Mouse (Mus musculus): ENCODE measurements around the gene Gm973. TPM values are rescaled to one million over a fixed set of nuclear protein-coding genes. Genes with fewer than 3 reads are reported as not detected.

The Gm973 gene
- polyA plus RNA-seq, 1 experiment from 2014 or later: 0.15 TPM

- Histone ChIP-seq H3K9ac (no peak overlapping the region), H3K27me3 (replicated peaks) (peaks cover 59% of the 10 kb centered on the region), H3K9me3 (replicated peaks) (no peaks in the 10 kb centered on the region), H3K36me3 (no peaks in the 10 kb centered on the region), H3K4me2 (peak overlapping the region; percentile 46), H3K4me3 (peak overlapping the region; percentile 14), H3K27ac (ENCODE audit: poor library complexity, severe bottlenecking) (no peak overlapping the region), H3K4me1 (replicated peaks) (peaks cover 7% of the 10 kb centered on the region; the same call in 1 of the 2 replicates)
- ATAC-seq (ENCODE audit: insufficient number of reproducible peaks, low FRiP score): no peak
- WGBS: 8% methylated on average over 10 of the region's 10 CpGs
These were observed 76.3 kb downstream of the Gm973 start for GRCm38 (mm10) chr1:59592359-59592758.

DNA sequence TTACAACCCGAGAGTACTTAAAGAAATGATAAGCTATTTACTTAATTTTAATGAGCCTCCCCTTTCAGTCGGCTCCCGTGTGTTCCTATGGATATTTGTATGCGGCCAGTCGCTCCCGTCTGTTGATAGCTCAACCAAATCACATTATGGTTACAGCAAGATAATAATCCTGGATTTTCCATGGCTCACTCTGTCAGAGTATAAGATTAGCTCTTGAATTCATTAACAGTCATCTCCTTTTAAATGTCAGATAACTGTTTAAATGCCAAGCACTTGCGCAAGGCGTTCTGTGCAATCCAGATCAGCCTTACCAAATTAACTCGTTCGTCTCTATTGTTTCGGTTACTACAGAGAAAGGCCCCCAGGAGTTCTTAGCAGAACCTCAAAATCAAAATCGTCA, 76.8 kb downstream of the Gm973 start:
- Histone ChIP-seq H3K27ac (ENCODE audit: poor library complexity, severe bottlenecking) (no peak overlapping the region), H3K4me3 (peak overlapping the region; percentile 14; the same call in 1 of the 2 replicates), H3K4me2 (peak overlapping the region; percentile 46), H3K4me1 (replicated peaks) (peaks cover 7% of the 10 kb centered on the region; the same call in 1 of the 2 replicates), H3K9me3 (replicated peaks) (no peaks in the 10 kb centered on the region), H3K36me3 (no peaks in the 10 kb centered on the region), H3K9ac (no peak overlapping the region), H3K27me3 (replicated peaks) (peaks cover 64% of the 10 kb centered on the region)
- no peak for ATAC-seq (ENCODE audit: insufficient number of reproducible peaks, low FRiP score)
- 27% methylated on average over 12 of the region's 12 CpGs for WGBS

DNA sequence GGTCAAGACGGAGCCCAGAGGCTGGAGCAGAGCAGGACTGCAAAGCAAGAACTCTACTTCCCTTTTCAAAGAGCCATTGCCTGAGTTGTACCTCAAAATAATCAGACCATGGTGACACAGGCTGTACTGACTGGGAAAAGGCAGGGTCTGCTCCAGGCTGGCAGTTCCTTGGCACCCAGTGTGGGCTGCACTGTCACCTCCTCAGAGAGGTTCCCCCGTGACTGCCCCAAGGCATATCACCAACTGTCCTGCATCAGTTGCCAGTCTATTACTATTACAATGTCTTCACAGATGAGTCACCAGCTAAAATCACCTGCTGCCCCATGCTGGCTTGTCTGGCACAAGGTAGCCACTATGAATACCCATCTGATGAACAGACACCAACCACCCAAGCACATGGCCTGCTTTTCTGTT, 77.6 kb downstream of the Gm973 start:
- ATAC-seq (ENCODE audit: insufficient number of reproducible peaks, low FRiP score): no peak
- 72% methylated on average over 2 of the region's 2 CpGs for WGBS
- Histone ChIP-seq H3K4me1 (replicated peaks) (peaks cover 7% of the 10 kb centered on the region; the same call in 1 of the 2 replicates), H3K27ac (ENCODE audit: poor library complexity, severe bottlenecking) (no peak overlapping the region), H3K9ac (no peak overlapping the region), H3K4me2 (no peak overlapping the region), H3K4me3 (no peak overlapping the region), H3K27me3 (replicated peaks) (peaks cover 64% of the 10 kb centered on the region), H3K36me3 (no peaks in the 10 kb centered on the region), H3K9me3 (replicated peaks) (no peaks in the 10 kb centered on the region)

DNA sequence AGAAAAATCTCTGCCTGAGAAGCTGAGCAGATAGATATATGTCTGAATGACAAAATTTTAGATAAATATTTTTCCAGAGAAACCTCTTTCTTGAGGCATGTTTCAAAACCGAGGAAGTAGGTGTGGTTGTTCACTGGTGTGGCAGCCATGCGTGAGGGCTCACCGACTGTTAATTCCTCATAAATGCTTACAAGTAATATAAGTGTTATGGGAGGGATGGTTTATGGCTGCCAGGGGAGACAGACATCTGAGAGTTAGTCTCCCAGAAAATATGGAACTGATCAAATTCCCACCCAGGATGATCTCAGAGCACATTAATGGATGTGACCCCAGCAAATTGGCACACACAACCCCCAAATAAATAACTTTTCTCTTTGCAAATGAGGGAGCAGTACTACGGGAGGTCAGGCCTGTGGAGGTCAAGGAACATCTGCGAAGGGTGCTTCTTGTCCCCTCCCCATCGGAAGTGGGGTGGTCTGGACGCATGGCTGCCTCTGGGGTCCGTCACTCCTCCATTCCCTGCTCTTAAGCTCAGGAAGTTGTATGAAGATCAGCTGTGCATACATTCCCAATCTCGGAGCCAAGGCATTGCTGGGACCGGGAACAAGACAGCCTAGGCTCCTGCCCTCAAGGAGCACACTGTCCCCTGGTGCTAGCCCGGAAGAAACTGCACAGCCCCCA, 78.7 kb downstream of the Gm973 start:
- no peak overlapping the region for H3K9ac ChIP-seq
- ATAC-seq (ENCODE audit: insufficient number of reproducible peaks, low FRiP score): no peak
- H3K4me1 ChIP-seq (replicated peaks): peaks cover 7% of the 10 kb centered on the region; the same call in 1 of the 2 replicates
- H3K4me2 ChIP-seq: no peak overlapping the region
- 80% methylated on average over 11 of the region's 11 CpGs for WGBS
- no peaks in the 10 kb centered on the region for H3K9me3 ChIP-seq (replicated peaks)
- H3K27ac ChIP-seq (ENCODE audit: poor library complexity, severe bottlenecking): no peak overlapping the region
- no peak overlapping the region for H3K4me3 ChIP-seq
- H3K36me3 ChIP-seq: no peaks in the 10 kb centered on the region
- H3K27me3 ChIP-seq (replicated peaks): peaks cover 68% of the 10 kb centered on the region

DNA sequence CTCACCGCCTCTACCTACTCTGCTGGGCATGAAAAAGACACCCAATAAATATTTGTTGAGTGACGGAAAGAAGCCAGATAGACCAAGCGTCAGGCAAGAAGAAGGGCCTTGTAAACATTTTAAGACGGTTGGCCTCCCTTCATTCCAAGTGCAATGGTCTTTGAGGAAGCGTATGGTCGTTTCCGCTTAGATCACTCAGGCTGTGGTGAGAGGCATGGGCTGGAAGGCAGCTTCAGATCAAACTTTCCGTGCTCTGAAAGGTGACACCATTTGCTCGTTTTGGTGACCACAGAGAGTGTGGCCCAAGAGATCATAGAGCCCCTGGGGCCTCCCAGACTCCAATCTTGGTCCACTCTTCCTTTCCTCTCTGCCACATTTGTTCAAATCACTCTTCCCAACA, 79.5 kb downstream of the Gm973 start:
- H3K9ac ChIP-seq: no peak overlapping the region
- no peak overlapping the region for H3K27ac ChIP-seq (ENCODE audit: poor library complexity, severe bottlenecking)
- H3K36me3 ChIP-seq: no peaks in the 10 kb centered on the region
- no peak overlapping the region for H3K4me3 ChIP-seq
- H3K9me3 ChIP-seq (replicated peaks): no peaks in the 10 kb centered on the region
- H3K27me3 ChIP-seq (replicated peaks): peaks cover 61% of the 10 kb centered on the region
- peaks cover 7% of the 10 kb centered on the region; the same call in 1 of the 2 replicates for H3K4me1 ChIP-seq (replicated peaks)
- 49% methylated on average over 9 of the region's 9 CpGs for WGBS
- no peak for ATAC-seq (ENCODE audit: insufficient number of reproducible peaks, low FRiP score)
- H3K4me2 ChIP-seq: no peak overlapping the region

DNA sequence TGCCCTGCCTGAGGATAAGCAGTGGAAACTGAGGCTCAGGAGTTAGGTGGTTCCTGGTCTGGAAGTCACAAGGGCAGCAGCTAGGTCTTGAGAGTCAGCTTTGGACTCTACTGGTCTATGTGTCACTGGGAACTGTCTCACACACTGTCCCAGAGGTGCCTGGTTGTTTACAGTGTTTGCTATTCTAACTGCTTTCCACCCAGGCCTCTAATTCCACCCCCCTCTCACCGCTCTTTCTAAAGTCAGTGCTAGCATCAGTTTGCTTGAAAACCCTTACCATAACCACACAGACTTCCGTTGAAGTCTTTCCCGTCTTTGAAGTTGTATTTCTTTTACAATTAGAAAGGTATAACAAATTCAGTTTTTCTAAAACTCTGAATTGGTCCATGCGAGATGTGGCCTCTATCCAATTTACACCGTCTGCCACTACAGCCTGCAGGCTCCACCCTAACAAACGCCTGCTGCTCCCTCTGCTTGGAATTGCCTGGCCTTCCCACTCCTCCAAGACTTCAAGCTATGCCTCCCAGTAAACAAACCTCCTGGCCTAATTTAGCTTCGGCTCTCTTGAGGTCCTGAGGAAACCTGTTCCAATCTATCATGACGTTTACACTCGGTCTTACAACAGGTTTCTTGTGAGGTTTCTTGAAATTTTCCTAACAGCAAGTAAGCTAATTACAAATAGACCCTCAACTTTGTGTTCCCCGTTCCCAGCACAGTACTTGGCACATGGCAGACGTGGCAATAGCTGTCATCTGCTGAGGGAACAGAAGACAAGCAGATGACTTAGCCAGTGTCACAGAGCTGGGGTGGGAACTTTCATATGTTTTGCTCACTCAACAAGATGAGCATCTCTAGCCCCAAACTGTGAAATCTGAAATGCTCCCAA, 86.7 kb downstream of the Gm973 start:
- 36% methylated on average over 11 of the region's 11 CpGs for WGBS
- no peak overlapping the region for H3K4me2 ChIP-seq

GRCm38 (mm10) chr1:59603417-59603712, 87.3 kb downstream of the Gm973 start:
- Histone ChIP-seq H3K4me2 (no peak overlapping the region), H3K27me3 (replicated peaks) (peaks cover 10% of the 10 kb centered on the region; the same call in 1 of the 2 replicates), H3K9me3 (replicated peaks) (no peaks in the 10 kb centered on the region), H3K4me1 (replicated peaks) (no peaks in the 10 kb centered on the region), H3K4me3 (no peak overlapping the region), H3K9ac (no peak overlapping the region), H3K27ac (ENCODE audit: poor library complexity, severe bottlenecking) (no peak overlapping the region), H3K36me3 (no peaks in the 10 kb centered on the region)
- no peak for ATAC-seq (ENCODE audit: insufficient number of reproducible peaks, low FRiP score)
- 78% methylated on average over 2 of the region's 2 CpGs for WGBS

More for the DNA sequence above, 86.7 kb downstream of the Gm973 start:
- Histone ChIP-seq H3K27ac (ENCODE audit: poor library complexity, severe bottlenecking) (no peak overlapping the region), H3K9me3 (replicated peaks) (no peaks in the 10 kb centered on the region), H3K4me3 (no peak overlapping the region), H3K4me1 (replicated peaks) (no peaks in the 10 kb centered on the region), H3K36me3 (no peaks in the 10 kb centered on the region), H3K27me3 (replicated peaks) (peaks cover 11% of the 10 kb centered on the region), H3K9ac (no peak overlapping the region)
- ATAC-seq (ENCODE audit: insufficient number of reproducible peaks, low FRiP score): no peak

DNA sequence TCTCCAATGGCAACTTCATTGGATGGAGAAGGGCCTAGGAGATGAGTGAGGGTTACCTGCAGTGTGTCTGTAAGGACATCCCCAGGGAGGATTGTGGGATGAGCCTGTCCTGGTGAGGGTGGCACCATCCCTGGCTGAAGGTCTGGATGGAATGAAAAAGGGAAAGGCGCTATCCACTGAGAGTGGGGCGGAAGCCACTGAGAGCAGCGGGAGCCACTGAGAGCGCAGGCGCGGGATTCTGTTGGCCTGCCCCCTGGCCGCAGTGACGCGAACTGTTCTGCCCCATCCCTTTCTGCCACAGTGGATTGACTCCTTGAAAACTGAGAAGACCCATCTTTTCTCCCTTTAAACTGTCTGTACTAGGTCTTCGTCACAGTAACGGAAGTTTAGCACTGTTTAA, 87.8 kb downstream of the Gm973 start:
- H3K9me3 ChIP-seq (replicated peaks): no peaks in the 10 kb centered on the region
- no peak overlapping the region for H3K27ac ChIP-seq (ENCODE audit: poor library complexity, severe bottlenecking)
- H3K4me1 ChIP-seq (replicated peaks): no peaks in the 10 kb centered on the region
- 15% methylated on average over 11 of the region's 11 CpGs for WGBS
- 0 out of 2 replicates have a peak overlapping the region, but pooled peaks have one; percentile 5 for H3K4me3 ChIP-seq
- H3K36me3 ChIP-seq: no peaks in the 10 kb centered on the region
- H3K4me2 ChIP-seq: peak overlapping the region; percentile 25; the same call in 1 of the 2 replicates
- H3K9ac ChIP-seq: no peak overlapping the region; the same call in 1 of the 2 replicates
- no peak for ATAC-seq (ENCODE audit: insufficient number of reproducible peaks, low FRiP score)
- H3K27me3 ChIP-seq (replicated peaks): peaks cover 10% of the 10 kb centered on the region; the same call in 1 of the 2 replicates

GRCm38 (mm10) chr1:59606479-59606878, 90.4 kb downstream of the Gm973 start:
- Histone ChIP-seq H3K27ac (ENCODE audit: poor library complexity, severe bottlenecking) (no peak overlapping the region), H3K9me3 (replicated peaks) (no peaks in the 10 kb centered on the region), H3K27me3 (replicated peaks) (peaks cover 4% of the 10 kb centered on the region; the same call in 1 of the 2 replicates), H3K4me2 (no peak overlapping the region), H3K4me3 (no peak overlapping the region), H3K36me3 (no peaks in the 10 kb centered on the region), H3K9ac (no peak overlapping the region), H3K4me1 (replicated peaks) (no peaks in the 10 kb centered on the region)
- 86% methylated on average over 13 of the region's 13 CpGs for WGBS
- no peak for ATAC-seq (ENCODE audit: insufficient number of reproducible peaks, low FRiP score)

DNA sequence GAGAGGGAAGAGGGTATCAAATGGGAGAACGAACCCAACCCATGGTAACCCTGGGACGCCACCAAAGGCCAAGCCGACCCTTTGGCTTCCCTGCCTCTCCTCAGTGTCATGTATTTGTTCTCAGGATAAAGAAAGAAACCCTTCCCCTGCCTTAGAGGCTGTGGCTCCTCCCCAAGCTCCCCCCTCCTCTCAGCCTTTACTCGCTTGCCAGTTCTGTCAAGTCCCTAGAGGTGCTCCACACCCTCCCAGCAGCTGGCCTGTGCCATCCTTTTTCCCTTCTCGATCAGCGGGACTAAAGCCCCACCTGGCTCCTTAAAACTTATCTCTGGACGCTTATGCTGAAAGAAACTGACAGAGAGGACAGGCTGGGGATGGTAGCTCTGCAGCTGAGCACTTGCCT, 91.0 kb downstream of the Gm973 start:
- no peak overlapping the region for H3K4me3 ChIP-seq
- no peak overlapping the region for H3K9ac ChIP-seq
- 43% methylated on average over 7 of the region's 7 CpGs for WGBS
- H3K27me3 ChIP-seq (replicated peaks): peaks cover 4% of the 10 kb centered on the region; the same call in 1 of the 2 replicates
- no peaks in the 10 kb centered on the region for H3K4me1 ChIP-seq (replicated peaks)
- no peak overlapping the region for H3K27ac ChIP-seq (ENCODE audit: poor library complexity, severe bottlenecking)
- no peak overlapping the region for H3K4me2 ChIP-seq
- no peaks in the 10 kb centered on the region for H3K9me3 ChIP-seq (replicated peaks)
- ATAC-seq (ENCODE audit: insufficient number of reproducible peaks, low FRiP score): no peak
- no peaks in the 10 kb centered on the region for H3K36me3 ChIP-seq

- Histone ChIP-seq H3K27ac (ENCODE audit: poor library complexity, severe bottlenecking) (no peak overlapping the region), H3K27me3 (replicated peaks) (no peaks in the 10 kb centered on the region), H3K4me2 (no peak overlapping the region), H3K4me1 (replicated peaks) (no peaks in the 10 kb centered on the region), H3K9ac (no peak overlapping the region), H3K4me3 (no peak overlapping the region), H3K9me3 (replicated peaks) (no peaks in the 10 kb centered on the region), H3K36me3 (no peaks in the 10 kb centered on the region)
- no peak for ATAC-seq (ENCODE audit: insufficient number of reproducible peaks, low FRiP score)
- WGBS: 81% methylated on average over 7 of the region's 7 CpGs
These were observed 92.2 kb downstream of the Gm973 start for GRCm38 (mm10) chr1:59608125-59608762.
